Mouse (Mus musculus) liver, embryonic 11.5 days (tissue): Measurements from ENCODE around the gene Abraxas2. TPM values are rescaled to one million over a fixed set of nuclear protein-coding genes. Genes with fewer than 3 reads are reported as not detected.
A peak's percentile ranks its signal among the peaks of the same experiment; 100 is the strongest.

ENCODE experiments used
- ATAC-seq: fragments of 200-750 bp; cut with Nextera tagmentation; replicated peaks from 2 replicates; pipeline ENCODE4 v1.8.0; 2017; ENCODE audit warnings: moderate number of reproducible peaks, mild to moderate bottlenecking, moderate TSS enrichment, moderate library complexity; ENCODE audit not compliant: low FRiP score
- DNase-seq: peaks from one replicate; pipeline ENCODE4 v3.0.0-alpha.2; 2017; ENCODE audit warnings: low spot score
- H3K27ac ChIP-seq: fragments of 300-500 bp; sonication (generic); 2 replicates; pipeline ENCODE4 v1.5.1; 2014; ENCODE audit warnings: mild to moderate bottlenecking, low read depth, low read length, control low read depth
- H3K27me3 ChIP-seq: fragments of 300-500 bp; sonication (generic); replicated peaks from 2 replicates; pipeline ENCODE4 v1.6.1; 2014; ENCODE audit warnings: low read length, mixed read lengths; ENCODE audit not compliant: control insufficient read depth, insufficient read depth
- H3K36me3 ChIP-seq: fragments of 300-500 bp; sonication (generic); 2 replicates; pipeline ENCODE4 v1.6.1; 2014; ENCODE audit warnings: mild to moderate bottlenecking, low read length, moderate library complexity, mixed read lengths; ENCODE audit not compliant: control insufficient read depth, insufficient read depth
- H3K4me1 ChIP-seq: fragments of 300-500 bp; sonication (generic); replicated peaks from 2 replicates; pipeline ENCODE4 v1.6.1; 2014; ENCODE audit warnings: low read length, mixed read lengths; ENCODE audit not compliant: control insufficient read depth, insufficient read depth
- H3K4me2 ChIP-seq: fragments of 300-500 bp; sonication (generic); 2 replicates; pipeline ENCODE4 v1.6.1; 2014; ENCODE audit warnings: mild to moderate bottlenecking, control low read depth, moderate library complexity
- H3K4me3 ChIP-seq: fragments of 300-500 bp; sonication (generic); 2 replicates; pipeline ENCODE4 v1.5.1; 2014; ENCODE audit warnings: low read depth, low read length, control low read depth
- H3K9ac ChIP-seq: fragments of 300-500 bp; sonication (generic); 2 replicates; pipeline ENCODE4 v1.6.1; 2014; ENCODE audit warnings: low read depth, low read length, control low read depth
- H3K9me3 ChIP-seq: fragments of 300-500 bp; sonication (generic); 2 replicates; pipeline ENCODE4 v1.6.1; 2016; ENCODE audit warnings: low read length, inconsistent platforms, mixed read lengths; ENCODE audit not compliant: control insufficient read depth
- WGBS: fragments of 180-500 bp; shearing (Covaris S2); extraction: QIAGEN DNeasy Blood & Tissue Kit; methylation state at CpG from one replicate; pipeline ENCODE4 v1.1.7; 2014; 5-methylcytosine and 5-hydroxymethylcytosine counted together
- polyA plus RNA-seq: library from polyadenylated mRNA; unstranded; fragments of >200 nt; fragmentation: Nextera tagmentation; extraction: Ambion mirVana; gene quantifications from 2 replicates; pipeline ENCODE4 v1.2.1, GENCODE M21; 2014

The Abraxas2 gene
- polyA plus RNA-seq, 1 experiment from 2014 or later: 28.5 TPM

DNA sequence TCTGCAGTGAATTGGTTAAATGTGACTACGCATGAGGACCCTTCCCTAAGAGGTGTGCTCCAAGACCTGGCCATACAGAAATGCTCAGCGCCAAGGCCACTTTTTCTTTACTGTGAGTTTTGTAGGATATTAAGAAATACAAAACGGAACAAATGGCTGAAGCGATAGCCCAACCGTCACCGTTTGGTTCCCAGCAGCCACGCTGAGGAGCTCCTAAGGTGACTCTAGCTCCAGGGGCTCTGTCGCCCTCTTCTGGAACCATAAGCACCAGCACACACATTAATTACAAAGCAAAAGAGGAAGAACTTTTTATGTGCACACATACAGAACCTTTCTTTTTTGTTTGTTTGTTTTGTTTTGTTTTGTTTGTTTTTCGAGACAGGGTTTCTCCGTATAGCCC lies 38.2 kb downstream of the Abraxas2 start:
- Histone ChIP-seq H3K4me3 (no peak overlapping the region), H3K36me3 (no peaks in the 10 kb centered on the region), H3K27me3 (no peaks in the 10 kb centered on the region), H3K9ac (no peak overlapping the region), H3K4me1 (no peaks in the 10 kb centered on the region), H3K27ac (no peak overlapping the region), H3K4me2 (no peak overlapping the region), H3K9me3 (no peaks in the 10 kb centered on the region)
- DNase-seq (no peak), ATAC-seq (no peak)
- WGBS: 75% methylated on average over 10 of the region's 10 CpGs

DNA sequence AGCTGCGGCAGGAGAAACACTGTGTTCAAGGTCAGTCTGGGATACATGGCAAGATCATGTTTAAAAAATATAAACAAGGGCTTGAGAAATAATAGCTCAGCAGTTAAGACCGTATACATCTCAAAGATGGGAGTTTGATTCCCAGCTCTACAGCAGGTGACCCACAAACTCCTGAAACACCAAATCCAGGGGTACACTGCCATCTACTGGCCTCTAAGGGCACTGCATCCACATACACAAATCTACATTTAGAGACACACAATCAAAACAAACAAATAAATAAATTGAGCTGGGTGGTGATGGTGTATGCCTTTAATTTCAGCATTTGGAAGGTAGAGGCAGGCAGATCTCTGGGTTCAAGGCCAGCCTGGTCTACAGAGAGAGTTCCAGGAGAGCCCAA lies 39.2 kb downstream of the Abraxas2 start:
- no peak for ATAC-seq
- Histone ChIP-seq H3K4me1 (no peaks in the 10 kb centered on the region), H3K9ac (no peak overlapping the region), H3K27me3 (no peaks in the 10 kb centered on the region), H3K36me3 (no peaks in the 10 kb centered on the region), H3K4me3 (no peak overlapping the region), H3K9me3 (no peaks in the 10 kb centered on the region), H3K4me2 (no peak overlapping the region), H3K27ac (no peak overlapping the region)
- DNase-seq: no peak
- 81% methylated on average over 2 of the region's 2 CpGs for WGBS

DNA sequence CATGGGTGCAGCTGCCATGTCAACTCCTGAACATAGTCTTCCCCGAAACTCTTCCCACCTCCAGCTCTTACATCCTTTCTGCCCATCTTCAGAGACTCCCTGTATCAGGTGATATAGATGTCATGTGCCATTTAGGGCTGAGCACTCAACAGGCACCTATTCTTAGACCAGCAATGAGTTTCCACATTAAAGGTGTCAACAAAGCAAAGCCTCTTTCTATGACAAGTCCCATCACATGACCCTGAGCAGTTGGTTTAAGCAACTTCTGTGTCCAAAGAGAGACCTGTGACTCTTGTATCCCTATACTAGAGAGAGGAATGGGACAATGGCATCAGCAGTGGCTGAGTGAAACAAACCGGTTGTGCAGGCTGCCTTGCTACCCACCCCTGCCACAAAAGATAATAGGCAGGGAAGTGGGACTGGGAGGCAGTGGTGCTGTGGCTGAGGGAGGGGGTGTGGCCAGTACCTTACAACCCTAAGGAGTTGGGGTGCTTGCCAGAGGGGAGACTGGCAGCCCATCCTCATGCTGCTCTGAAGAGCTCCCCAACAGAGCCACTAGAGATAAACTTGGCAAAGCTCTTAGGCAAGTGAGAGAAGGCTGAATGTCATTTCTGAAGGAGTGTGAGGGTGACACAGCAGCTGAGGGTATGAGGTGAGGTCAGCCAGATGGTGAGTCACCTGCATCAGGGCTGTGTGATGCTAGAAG lies 42.0 kb downstream of the Abraxas2 start:
- no peak for DNase-seq
- no peaks in the 10 kb centered on the region for H3K27me3 ChIP-seq
- 38% methylated on average over 2 of the region's 2 CpGs for WGBS

DNA sequence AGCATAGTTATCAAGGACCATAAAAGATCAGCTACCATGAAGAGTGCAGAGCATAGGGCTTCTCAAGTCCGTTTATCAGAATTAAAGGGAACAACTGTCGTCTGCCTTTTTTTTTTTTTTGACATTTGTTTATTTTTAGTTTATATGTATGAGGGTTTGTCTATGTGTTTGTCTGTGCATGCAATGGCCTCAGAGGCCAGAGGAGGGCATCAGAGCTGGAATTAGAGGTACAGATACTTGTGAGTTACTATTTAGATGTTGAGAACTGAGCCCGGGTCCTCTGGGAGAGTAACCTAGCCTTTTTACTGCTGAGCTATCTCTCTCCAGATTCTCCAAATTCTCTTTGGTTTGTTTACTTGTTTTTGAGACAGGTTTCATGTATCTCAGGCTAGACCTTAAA lies 44.8 kb downstream of the Abraxas2 start:
- Histone ChIP-seq H3K4me2 (no peak overlapping the region), H3K27me3 (no peaks in the 10 kb centered on the region), H3K4me3 (no peak overlapping the region), H3K9ac (no peak overlapping the region), H3K36me3 (no peaks in the 10 kb centered on the region), H3K27ac (no peak overlapping the region), H3K4me1 (no peaks in the 10 kb centered on the region), H3K9me3 (peaks cover 4% of the 10 kb centered on the region; the same call in 1 of the 2 replicates)
- 63% methylated on average over 3 of the region's 3 CpGs for WGBS
- DNase-seq (no peak), ATAC-seq (no peak)

More for the DNA sequence above, 42.0 kb downstream of the Abraxas2 start:
- H3K4me3 ChIP-seq: no peak overlapping the region
- no peaks in the 10 kb centered on the region for H3K36me3 ChIP-seq
- H3K9ac ChIP-seq: no peak overlapping the region
- no peaks in the 10 kb centered on the region for H3K9me3 ChIP-seq
- ATAC-seq: no peak
- no peak overlapping the region for H3K4me2 ChIP-seq
- H3K4me1 ChIP-seq: no peaks in the 10 kb centered on the region
- no peak overlapping the region for H3K27ac ChIP-seq

DNA sequence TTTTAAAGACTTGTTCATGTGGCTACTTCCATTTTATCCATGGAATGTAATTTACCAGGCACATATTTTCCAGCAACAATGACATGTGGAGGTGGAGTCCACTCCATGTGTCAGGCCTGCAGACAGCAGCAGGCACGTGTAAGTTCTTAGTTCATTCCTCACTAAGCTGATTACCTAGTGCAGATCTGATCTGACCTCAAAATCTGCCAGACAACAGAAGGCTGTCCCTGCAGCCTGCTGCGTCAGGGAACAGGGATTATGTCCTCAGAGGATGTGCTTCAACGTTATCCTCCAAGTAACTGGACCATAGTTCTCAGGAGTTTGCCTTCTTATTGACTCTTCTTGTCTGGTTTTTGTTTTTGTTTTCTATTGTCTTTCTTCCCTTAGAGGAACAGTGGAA lies 62.9 kb downstream of the Abraxas2 start:
- Histone ChIP-seq H3K4me1 (no peaks in the 10 kb centered on the region), H3K9me3 (no peaks in the 10 kb centered on the region), H3K27me3 (no peaks in the 10 kb centered on the region), H3K9ac (no peak overlapping the region), H3K27ac (no peak overlapping the region), H3K4me2 (no peak overlapping the region), H3K4me3 (no peak overlapping the region), H3K36me3 (no peaks in the 10 kb centered on the region)
- no peak for ATAC-seq
- 48% methylated on average over 3 of the region's 3 CpGs for WGBS
- DNase-seq: no peak

DNA sequence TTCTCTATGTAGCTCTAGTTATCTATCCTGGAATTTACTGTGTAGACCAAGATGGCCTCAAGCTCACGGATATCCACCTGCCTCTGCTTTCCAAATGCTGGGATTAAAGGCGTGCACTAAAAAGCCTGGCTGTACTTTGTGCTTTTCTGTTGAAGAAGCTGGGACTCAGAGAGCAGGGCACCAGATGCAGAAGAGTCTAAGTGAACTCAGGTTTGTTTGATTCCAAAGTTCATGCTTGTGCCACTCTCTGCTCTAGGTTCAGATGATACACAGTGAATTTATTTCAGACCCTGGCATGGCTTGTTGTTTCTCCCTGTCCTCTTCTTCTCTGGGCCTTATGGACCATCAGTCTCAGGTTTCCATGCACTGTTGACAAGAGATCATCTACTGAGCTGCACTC lies 66.2 kb downstream of the Abraxas2 start:
- ATAC-seq (no peak), DNase-seq (no peak)
- H3K4me3 ChIP-seq: no peak overlapping the region
- H3K4me2 ChIP-seq: no peak overlapping the region
- H3K9me3 ChIP-seq: no peaks in the 10 kb centered on the region
- H3K4me1 ChIP-seq: no peaks in the 10 kb centered on the region
- no peaks in the 10 kb centered on the region for H3K36me3 ChIP-seq
- no peak overlapping the region for H3K9ac ChIP-seq
- no peaks in the 10 kb centered on the region for H3K27me3 ChIP-seq
- 70% methylated on average over 2 of the region's 2 CpGs for WGBS
- H3K27ac ChIP-seq: no peak overlapping the region

DNA sequence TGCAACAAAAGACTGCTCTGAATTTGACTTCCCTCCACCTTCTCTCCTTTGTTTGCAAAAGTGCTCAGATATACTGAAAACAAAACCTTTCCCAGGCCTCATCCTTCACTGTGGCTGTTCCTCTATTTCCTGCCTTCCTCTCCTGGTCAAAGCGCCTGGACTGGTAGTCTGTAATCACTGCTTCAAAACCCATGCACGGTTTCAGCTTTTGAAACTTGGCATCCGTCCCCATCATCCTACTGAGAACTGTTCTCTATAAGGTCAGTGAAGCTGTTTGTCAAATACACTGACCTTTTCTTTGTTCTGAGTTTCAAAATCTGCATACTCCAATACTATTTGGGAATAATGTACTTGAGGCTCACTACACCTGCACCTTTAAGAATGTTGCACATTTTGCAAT lies 68.2 kb downstream of the Abraxas2 start:
- WGBS: 58% methylated on average over 3 of the region's 3 CpGs

DNA sequence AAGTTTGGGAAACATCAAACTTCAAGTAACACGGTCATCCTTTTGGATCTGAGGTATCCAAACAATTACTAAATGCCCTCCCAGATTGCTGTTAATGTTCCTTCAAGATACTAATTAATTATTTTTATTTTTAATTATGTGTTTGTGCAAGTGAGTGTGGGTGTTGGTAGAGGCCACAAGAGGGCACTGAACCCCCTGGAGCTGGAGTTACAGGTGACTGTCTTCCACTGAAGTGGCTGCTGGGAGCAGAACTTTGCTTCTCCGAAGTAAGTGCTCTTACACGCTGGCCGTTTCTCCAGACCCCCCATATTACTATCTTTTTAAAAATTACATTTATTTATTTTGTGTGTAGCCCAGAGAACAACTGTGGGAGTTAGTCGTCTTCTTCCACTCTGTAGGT lies 71.0 kb downstream of the Abraxas2 start:
- H3K4me2 ChIP-seq: peak overlapping the region; percentile 79
- WGBS: 80% methylated on average over 5 of the region's 5 CpGs
- H3K36me3 ChIP-seq: no peaks in the 10 kb centered on the region
- peak overlapping the region; percentile 98 for H3K4me3 ChIP-seq
- ATAC-seq (no peak), DNase-seq (no peak)
- H3K4me1 ChIP-seq: peaks cover 7% of the 10 kb centered on the region
- no peaks in the 10 kb centered on the region for H3K27me3 ChIP-seq
- H3K27ac ChIP-seq: no peak overlapping the region
- H3K9me3 ChIP-seq: no peaks in the 10 kb centered on the region
- peak overlapping the region; percentile 97 for H3K9ac ChIP-seq

More for the DNA sequence above, 68.2 kb downstream of the Abraxas2 start:
- no peak overlapping the region for H3K9ac ChIP-seq
- no peaks in the 10 kb centered on the region for H3K4me1 ChIP-seq
- no peak overlapping the region for H3K4me3 ChIP-seq
- H3K4me2 ChIP-seq: no peak overlapping the region
- H3K9me3 ChIP-seq: no peaks in the 10 kb centered on the region
- DNase-seq (no peak), ATAC-seq (no peak)
- no peak overlapping the region for H3K27ac ChIP-seq
- H3K27me3 ChIP-seq: no peaks in the 10 kb centered on the region
- no peaks in the 10 kb centered on the region for H3K36me3 ChIP-seq

DNA sequence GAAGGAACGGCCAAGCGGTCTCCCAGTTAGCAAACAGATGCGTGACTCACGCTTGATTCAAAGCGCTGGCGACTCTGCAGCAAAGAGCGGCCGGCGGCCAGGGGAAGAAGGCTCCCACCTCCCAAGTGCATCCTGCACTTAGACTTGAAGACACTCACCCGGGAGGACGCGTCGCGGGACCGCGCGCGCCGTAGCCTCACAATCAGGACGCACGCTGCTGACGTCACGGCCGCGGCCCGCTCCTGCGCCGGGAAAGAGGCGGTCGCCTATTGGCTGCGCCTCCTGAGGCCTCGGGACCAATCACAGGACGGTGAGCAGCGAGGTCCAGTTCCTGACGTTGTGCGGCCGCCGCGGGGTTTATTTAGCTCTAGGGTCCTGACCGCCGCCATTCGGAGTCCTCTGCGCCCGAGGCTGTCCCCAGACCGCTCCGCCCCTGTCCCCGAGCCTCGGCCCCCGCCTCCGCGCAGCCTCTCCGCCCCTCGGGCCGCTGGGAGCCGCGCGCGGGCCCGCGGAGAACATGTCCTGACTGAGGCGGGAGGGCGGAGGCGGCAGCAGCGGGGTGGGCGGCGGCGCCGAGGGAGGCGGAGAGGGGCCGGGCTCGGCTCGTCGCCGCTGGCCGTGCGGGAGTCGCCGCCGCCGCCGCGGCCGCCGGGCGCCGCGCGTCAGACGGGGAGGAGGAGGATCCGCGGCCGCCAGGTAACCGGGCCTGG lies 72.0 kb downstream of the Abraxas2 start, which contains the start of gene Zranb1:
Gene Zranb1, plus strand, starts transcription at position 293 of the 710 bp plus-strand sequence.
- H3K9me3 ChIP-seq: no peaks in the 10 kb centered on the region
- peak; percentile 99 for ATAC-seq

More for the DNA sequence above, 72.0 kb downstream of the Abraxas2 start, which contains the start of gene Zranb1:
- peak; percentile 99 for DNase-seq
- H3K4me3 ChIP-seq: peak within 1 kb of the TSS; percentile 98
- no peaks in the 10 kb centered on the region for H3K27me3 ChIP-seq
- no peaks in the 10 kb centered on the region for H3K36me3 ChIP-seq
- peaks cover 7% of the 10 kb centered on the region for H3K4me1 ChIP-seq
- WGBS: under 1% methylated on average over 89 of the region's 93 CpGs
- peak within 1 kb of the TSS; percentile 97 for H3K9ac ChIP-seq
- H3K4me2 ChIP-seq: peak within 1 kb of the TSS; percentile 83
- H3K27ac ChIP-seq: peak within 1 kb of the TSS; percentile 99
